Mouse (Mus musculus) lung, embryonic 14.5 days (tissue): ENCODE measurements at regions not wholly inside any gene's neighbourhood (a gene's known extent, or its start where the extent isn't known, plus 50 kb on each side); places are given as distances from the start of the nearest gene placed in this dataset.
A peak's percentile ranks its signal among the peaks of the same experiment; 100 is the strongest.

Source experiments
- ATAC-seq: fragments of 200-750 bp; cut with Nextera tagmentation; 2 replicates; pipeline ENCODE4 v1.8.0; 2017; ENCODE audit warnings: mild to moderate bottlenecking, moderate TSS enrichment, moderate library complexity; ENCODE audit not compliant: insufficient read depth
- DNase-seq: peaks from one replicate; pipeline ENCODE4 v3.0.0-alpha.2; 2015
- H3K27ac ChIP-seq: fragments of 300-500 bp; sonication (generic); 2 replicates; pipeline ENCODE4 v1.5.1; 2014; ENCODE audit warnings: low read depth, mild to moderate bottlenecking, moderate library complexity
- H3K27me3 ChIP-seq: fragments of 300-500 bp; sonication (generic); 2 replicates; pipeline ENCODE4 v1.6.1; 2014; ENCODE audit warnings: low read length, control low read depth; ENCODE audit not compliant: insufficient read depth
- H3K36me3 ChIP-seq: fragments of 300-500 bp; sonication (generic); 2 replicates; pipeline ENCODE4 v1.6.1; 2014; ENCODE audit warnings: control low read depth; ENCODE audit not compliant: insufficient read depth
- H3K4me1 ChIP-seq: fragments of 300-500 bp; sonication (generic); 2 replicates; pipeline ENCODE4 v1.6.1; 2014; ENCODE audit warnings: antibody characterized with exemption, control low read depth; ENCODE audit not compliant: insufficient read depth
- H3K4me2 ChIP-seq: fragments of 300-500 bp; sonication (generic); 2 replicates; pipeline ENCODE4 v1.6.1; 2014; ENCODE audit warnings: mild to moderate bottlenecking
- H3K4me3 ChIP-seq: fragments of 300-500 bp; sonication (generic); 2 replicates; pipeline ENCODE4 v1.5.1; 2014; ENCODE audit warnings: low read depth, low read length
- H3K9ac ChIP-seq: fragments of 300-500 bp; sonication (generic); 2 replicates; pipeline ENCODE4 v1.6.1; 2014
- H3K9me3 ChIP-seq: fragments of 300-500 bp; sonication (generic); 2 replicates; pipeline ENCODE4 v1.6.1; 2016; ENCODE audit warnings: low read depth, low read length, control low read depth
- CTCF ChIP-seq: IDR thresholded peaks from 2 replicates; pipeline ENCODE4 v1.5.1; 2016; ENCODE audit warnings: antibody characterized with exemption, low read depth
- WGBS: fragments of 180-500 bp; shearing (Covaris S2); extraction: QIAGEN DNeasy Blood & Tissue Kit; methylation state at CpG from one replicate; pipeline ENCODE4 v1.1.7; 2014; 5-methylcytosine and 5-hydroxymethylcytosine counted together

DNA sequence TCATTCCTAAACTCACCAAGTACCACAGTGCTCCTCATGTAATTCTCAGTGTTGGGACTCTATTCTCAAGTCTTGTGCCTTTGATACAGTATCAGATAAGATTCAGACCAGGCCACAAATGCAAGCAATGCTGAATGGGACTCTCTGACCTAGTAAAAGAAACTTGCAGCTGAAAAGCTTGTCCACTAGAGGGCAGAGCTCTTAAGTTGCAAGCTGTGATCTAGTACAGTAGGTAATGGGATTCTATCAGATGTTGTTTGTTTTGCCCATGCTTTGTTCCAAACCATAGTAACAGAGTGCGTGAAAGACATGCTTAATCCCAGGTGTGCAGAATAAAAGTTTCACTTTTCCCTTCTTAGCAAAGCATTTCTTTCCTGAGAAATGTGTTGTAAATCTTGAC, 383.2 kb upstream of the Chrm2 start:
- no peak for ATAC-seq
- TF ChIP-seq CTCF, result peak; percentile 74
- Histone ChIP-seq H3K9me3 (no peaks in the 10 kb centered on the region), H3K4me3 (no peak overlapping the region), H3K27me3 (no peaks in the 10 kb centered on the region), H3K36me3 (no peaks in the 10 kb centered on the region), H3K4me2 (no peak overlapping the region), H3K9ac (no peak overlapping the region), H3K27ac (no peak overlapping the region), H3K4me1 (no peaks in the 10 kb centered on the region)
- DNase-seq, result peak; percentile 78
- 38% methylated on average over 1 of the region's 1 CpGs for WGBS

DNA sequence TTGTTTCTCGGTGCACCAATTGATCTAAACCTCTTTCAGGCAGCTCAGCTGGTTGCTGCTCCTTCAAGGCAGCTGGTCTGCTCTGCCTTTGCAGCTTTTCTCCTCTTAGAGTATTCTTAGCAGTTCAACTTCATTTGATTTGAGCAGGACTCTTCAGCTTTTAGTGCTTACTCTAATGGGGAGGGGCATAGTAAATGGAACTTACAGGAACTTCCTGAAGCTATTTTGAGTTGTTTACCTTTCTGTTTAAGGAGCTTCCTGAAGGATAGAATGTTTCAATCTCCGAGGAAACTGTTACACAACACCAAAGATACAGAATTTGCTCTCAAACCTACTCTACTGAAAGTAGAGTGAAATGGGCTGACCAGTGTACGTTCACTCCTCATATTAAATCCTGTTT, 385.8 kb upstream of the Chrm2 start:
- Histone ChIP-seq H3K4me2 (no peak overlapping the region), H3K27ac (no peak overlapping the region), H3K4me1 (no peaks in the 10 kb centered on the region), H3K4me3 (no peak overlapping the region), H3K9ac (no peak overlapping the region), H3K27me3 (no peaks in the 10 kb centered on the region), H3K36me3 (no peaks in the 10 kb centered on the region), H3K9me3 (no peaks in the 10 kb centered on the region)
- no peak for ATAC-seq
- no peak for TF ChIP-seq CTCF
- peak; percentile 24 for DNase-seq
- WGBS, result 45% methylated on average over 3 of the region's 3 CpGs

DNA sequence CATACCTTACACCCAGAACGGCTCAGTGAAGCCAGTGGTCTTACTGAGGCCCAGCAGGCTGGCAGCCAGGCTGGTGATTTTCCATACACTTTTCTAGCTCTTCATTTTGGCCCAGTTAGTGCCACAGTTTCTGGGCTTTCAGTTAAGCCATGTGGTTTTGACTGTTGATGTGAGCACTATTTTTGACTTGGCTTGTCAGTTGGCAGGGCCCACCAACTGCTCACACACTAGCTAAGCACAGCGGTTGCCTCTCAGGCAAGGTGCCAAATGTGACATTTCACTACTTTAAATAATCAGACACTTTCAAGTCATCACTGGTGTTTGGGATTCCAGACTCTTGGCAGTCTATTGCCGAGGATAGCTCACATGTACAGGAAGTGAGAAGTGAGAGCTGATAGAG, 399.0 kb upstream of the Chrm2 start:
- TF ChIP-seq CTCF, result no peak
- H3K4me2 ChIP-seq, result no peak overlapping the region
- H3K27me3 ChIP-seq, result no peaks in the 10 kb centered on the region
- 36% methylated on average over 3 of the region's 3 CpGs for WGBS
- no peak overlapping the region for H3K27ac ChIP-seq
- no peak overlapping the region for H3K4me3 ChIP-seq
- no peaks in the 10 kb centered on the region for H3K36me3 ChIP-seq
- H3K4me1 ChIP-seq, result no peaks in the 10 kb centered on the region
- H3K9me3 ChIP-seq, result no peaks in the 10 kb centered on the region
- H3K9ac ChIP-seq, result no peak overlapping the region
- ATAC-seq (peak; percentile 68; the same call in 1 of the 2 replicates), DNase-seq (peak; percentile 82)

DNA sequence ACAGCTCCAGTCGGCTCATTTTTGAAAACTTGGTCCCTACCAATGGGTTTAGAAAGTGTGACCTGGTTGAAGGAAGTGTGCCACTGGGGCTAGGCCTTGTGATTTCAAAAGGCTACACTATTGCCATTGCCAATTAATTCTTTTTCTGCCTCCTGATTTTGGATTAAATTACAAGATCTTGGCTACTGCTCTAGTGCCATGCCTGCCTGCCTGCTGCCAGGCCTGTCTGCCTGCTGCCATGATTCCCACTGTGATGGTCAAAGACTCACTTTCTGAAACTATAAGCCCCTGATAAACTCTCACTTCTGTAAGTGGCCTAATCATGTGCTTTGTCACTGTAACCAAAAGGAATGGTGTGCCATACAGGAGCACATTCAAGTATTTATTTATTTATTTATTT, 400.4 kb upstream of the Mtpn start:
- DNase-seq (no peak), ATAC-seq (no peak)
- Histone ChIP-seq H3K4me3 (no peak overlapping the region), H3K4me2 (no peak overlapping the region), H3K36me3 (no peaks in the 10 kb centered on the region), H3K4me1 (no peaks in the 10 kb centered on the region), H3K9ac (no peak overlapping the region), H3K27ac (no peak overlapping the region), H3K27me3 (no peaks in the 10 kb centered on the region), H3K9me3 (no peaks in the 10 kb centered on the region)
- TF ChIP-seq CTCF, result no peak
- WGBS, result 74% methylated on average over 1 of the region's 1 CpGs

- Histone ChIP-seq H3K9ac (no peak overlapping the region), H3K4me3 (no peak overlapping the region), H3K4me1 (no peaks in the 10 kb centered on the region), H3K36me3 (no peaks in the 10 kb centered on the region), H3K9me3 (no peaks in the 10 kb centered on the region), H3K27me3 (no peaks in the 10 kb centered on the region), H3K27ac (no peak overlapping the region), H3K4me2 (no peak overlapping the region)
- TF ChIP-seq CTCF, result no peak
- ATAC-seq (no peak), DNase-seq (no peak)
These were observed 384.5 kb upstream of the Mtpn start for GRCm38 (mm10) chr6:35924189-35924588.

DNA sequence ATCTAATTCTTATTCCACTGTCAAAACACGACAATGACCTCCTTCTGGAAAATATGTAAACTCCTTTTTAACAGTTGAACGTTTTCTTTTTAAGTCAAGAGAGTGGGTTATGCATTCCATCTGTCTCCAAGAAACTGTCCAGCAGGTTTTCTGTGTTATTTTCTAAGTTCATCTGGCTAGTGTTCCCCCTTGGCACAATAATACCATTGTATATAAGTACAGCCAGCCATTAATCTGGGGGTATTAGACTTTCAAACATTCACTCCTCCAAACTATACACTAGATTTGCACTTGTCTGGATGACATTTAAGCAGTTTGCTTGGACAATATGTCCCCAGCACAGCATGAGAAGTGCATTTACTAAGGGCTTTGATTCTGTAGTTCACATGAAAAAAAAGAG, 358.3 kb upstream of the Mtpn start:
- Histone ChIP-seq H3K4me2 (no peak overlapping the region), H3K4me1 (no peaks in the 10 kb centered on the region), H3K27me3 (no peaks in the 10 kb centered on the region), H3K4me3 (no peak overlapping the region), H3K9me3 (no peaks in the 10 kb centered on the region), H3K9ac (no peak overlapping the region), H3K36me3 (no peaks in the 10 kb centered on the region), H3K27ac (no peak overlapping the region)
- WGBS, result 6% methylated on average over 2 of the region's 2 CpGs
- DNase-seq (peak; percentile 31), ATAC-seq (no peak)
- no peak for TF ChIP-seq CTCF

DNA sequence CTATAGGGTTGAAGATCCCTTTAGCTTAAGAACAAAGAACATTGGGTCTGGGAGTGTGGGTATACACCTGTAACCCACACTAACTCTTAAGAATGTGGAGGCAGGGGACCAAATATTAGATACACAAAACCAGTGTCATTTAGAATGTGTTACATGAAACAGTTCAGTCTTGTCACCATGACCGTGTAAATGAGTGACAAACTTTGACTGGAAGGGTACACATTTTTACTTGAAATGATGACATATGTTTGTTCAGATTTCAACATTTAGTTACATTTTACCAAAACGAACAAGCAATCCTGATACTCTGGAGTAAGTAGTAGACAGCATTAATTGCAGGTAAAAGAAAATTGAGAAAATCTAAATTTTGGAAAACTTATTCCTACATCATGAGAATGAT, 356.0 kb upstream of the Mtpn start:
- Histone ChIP-seq H3K9ac (no peak overlapping the region), H3K4me1 (no peaks in the 10 kb centered on the region), H3K27me3 (no peaks in the 10 kb centered on the region), H3K4me2 (no peak overlapping the region), H3K4me3 (no peak overlapping the region), H3K27ac (no peak overlapping the region), H3K36me3 (no peaks in the 10 kb centered on the region), H3K9me3 (no peaks in the 10 kb centered on the region)
- 81% methylated on average over 2 of the region's 2 CpGs for WGBS
- TF ChIP-seq CTCF, result no peak
- ATAC-seq (no peak), DNase-seq (no peak)

- WGBS, result 68% methylated on average over 6 of the region's 6 CpGs
- ATAC-seq, result no peak
These were observed 335.0 kb upstream of the Mtpn start for GRCm38 (mm10) chr6:35874671-35875070.

More at GRCm38 (mm10) chr6:35874671-35875070, 335.0 kb upstream of the Mtpn start:
- Histone ChIP-seq H3K9ac (no peak overlapping the region), H3K36me3 (no peaks in the 10 kb centered on the region), H3K4me3 (no peak overlapping the region), H3K27ac (no peak overlapping the region), H3K4me1 (no peaks in the 10 kb centered on the region), H3K27me3 (no peaks in the 10 kb centered on the region), H3K4me2 (no peak overlapping the region), H3K9me3 (no peaks in the 10 kb centered on the region)
- DNase-seq, result no peak
- TF ChIP-seq CTCF, result no peak
